Mouse (Mus musculus) fat pad, adult 2 months (tissue): ENCODE data around the gene March10.

Source experiments
- DNase-seq: peaks from one replicate; pipeline ENCODE4 v3.0.0-alpha.2; 2011; ENCODE audit warnings: low read depth, low spot score; ENCODE audit errors: extremely low read depth

Gene March10

DNA sequence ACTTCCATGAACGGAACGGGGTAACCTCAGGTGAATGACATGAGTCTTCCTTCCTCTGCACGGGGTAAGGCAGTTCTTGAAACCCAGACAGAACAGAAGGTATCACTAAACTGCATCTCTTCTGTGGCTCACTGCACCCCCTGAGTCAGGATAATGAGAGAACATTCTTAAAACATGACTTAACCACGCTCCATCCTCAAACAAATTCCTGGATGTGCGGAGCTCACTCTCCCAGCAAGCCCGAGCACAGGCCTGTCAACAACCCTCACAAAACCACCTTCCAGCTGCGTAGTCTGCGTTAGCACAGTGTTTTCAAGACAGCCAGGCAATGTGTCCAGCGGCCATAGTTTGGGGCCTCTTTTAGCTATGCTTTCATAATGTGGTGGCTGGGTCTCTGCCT, 10.7 kb upstream of the March10 start:
- no peak for DNase-seq

DNA sequence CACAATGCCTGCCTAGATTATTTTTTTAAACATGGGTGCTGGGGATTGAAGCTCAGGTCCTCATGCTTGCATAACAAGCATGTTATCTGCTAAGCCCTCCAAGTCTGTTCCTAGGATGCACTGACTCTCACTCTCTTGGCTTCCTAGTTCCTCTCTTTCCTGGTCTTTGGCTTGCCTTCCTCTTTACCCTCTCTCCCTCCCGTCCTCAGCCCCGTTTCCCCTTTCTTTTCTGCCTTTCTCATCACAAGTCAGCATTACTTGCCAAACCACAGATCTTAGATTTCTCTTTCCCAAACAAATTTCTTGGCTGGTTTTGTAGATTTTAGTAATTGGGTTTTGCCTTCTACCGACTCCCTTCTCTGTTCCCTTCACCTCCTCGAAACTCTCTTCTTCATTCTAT, 10.2 kb upstream of the March10 start:
- no peak for DNase-seq

DNA sequence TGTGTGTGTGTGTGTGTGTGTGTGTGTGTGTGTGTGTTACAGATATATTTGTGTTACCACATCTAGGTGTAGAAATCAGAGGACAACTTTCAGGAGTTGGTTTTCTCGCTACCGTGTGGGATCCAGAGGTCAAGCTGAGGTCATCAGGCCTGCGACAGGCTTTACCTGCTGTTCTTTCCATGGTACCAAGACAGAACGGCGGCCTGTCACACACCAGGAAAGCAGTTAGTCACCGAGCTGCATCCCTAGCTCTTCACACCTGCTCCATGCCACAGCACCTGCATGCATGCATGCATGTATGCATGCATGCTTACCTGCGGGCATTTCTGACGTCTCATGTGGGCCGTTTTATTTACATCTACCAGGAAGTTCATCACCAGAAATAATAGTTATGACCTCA, 9.0 kb upstream of the March10 start:
- DNase-seq = no peak

GRCm38 (mm10) chr11:105464430-105464967, 8.0 kb upstream of the March10 start:
- DNase-seq = no peak

GRCm38 (mm10) chr11:105459900-105460299, 3.4 kb upstream of the March10 start:
- DNase-seq = no peak

GRCm38 (mm10) chr11:105457041-105457440, 506 bp upstream of the March10 start:
- DNase-seq = no peak

DNA sequence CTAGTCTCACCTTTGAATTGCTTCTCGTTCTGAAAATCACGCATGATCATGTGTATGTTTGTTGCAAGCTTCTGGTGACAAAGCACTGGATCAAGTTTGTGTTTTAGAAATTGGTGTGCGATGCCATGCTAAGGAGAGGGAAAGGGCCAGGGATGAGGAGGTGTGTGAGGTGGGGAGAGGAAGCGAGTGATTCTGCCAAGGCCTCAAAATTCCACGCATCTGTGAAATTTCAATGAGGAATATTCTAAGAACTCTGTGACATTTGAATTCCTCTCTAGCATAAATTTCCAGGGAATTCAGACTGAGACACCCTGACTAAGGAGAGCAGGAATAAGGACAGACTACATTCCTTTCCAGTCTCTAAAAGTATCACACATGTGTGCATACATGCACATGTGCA, 1.4 kb downstream of the March10 start:
- no peak for DNase-seq

DNA sequence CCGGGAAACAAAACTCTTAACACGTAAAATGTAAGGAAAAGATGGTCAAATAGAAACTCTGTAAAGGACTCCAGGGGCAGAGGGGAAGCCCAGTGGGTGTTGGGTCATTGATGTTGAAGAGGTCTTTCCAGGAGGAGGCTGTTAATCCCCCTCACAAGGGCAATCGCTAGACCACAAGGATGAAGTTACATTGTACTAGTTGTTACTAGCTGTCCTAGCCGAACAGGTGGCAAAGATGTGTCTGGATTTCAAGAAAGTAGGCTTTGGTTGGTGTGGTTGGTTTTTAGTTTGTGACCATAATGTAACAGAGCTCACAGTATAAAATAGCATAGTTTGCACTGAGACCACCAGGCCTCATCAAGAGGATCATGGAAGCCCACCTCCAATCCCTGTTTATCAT, 3.5 kb downstream of the March10 start:
- no peak for DNase-seq

- DNase-seq = no peak
These were observed 4.0 kb downstream of the March10 start for GRCm38 (mm10) chr11:105452504-105452903.

- DNase-seq = no peak
These were observed 4.9 kb downstream of the March10 start for GRCm38 (mm10) chr11:105451553-105452135.

GRCm38 (mm10) chr11:105449581-105450315, 6.8 kb downstream of the March10 start:
- no peak for DNase-seq

DNA sequence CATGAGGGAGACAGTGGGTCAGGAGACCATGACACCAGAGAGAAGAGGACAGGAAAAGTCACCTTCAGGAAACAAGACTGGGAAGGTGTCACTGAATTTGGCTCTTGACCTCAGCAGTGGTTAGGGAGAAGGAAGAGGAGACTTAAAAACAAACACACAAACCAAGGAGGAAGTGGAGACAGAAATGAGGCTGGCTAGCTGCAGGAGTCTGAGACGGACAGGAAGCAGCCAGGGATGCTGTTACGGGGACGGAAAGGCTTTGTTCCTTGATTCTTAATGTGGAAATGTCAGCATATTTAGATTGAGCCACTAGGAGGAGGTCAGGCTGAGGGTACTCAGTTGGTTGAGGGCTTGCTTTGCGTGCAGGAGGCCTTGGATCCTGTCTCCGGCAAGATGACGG, 8.9 kb downstream of the March10 start:
- no peak for DNase-seq

DNA sequence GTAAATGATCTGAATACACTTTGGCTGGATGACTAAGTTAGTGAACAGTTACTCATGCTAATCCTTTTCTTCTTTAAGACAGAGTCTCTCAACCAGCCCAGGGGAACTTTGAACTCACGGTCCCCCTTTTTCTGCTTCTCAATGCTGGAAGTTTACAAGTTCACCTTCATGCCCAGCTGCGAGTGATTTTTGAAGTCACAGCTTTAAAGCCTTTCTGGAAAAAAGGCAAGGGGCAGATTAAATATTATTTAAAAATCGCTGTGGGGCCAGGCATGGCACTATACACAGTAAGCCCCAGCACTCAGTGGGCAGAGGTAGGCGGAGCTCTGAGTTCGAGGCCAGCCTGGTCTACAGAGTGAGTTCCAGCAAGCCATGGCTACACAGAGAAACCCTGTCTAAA, 10.3 kb downstream of the March10 start:
- no peak for DNase-seq

- DNase-seq = no peak
These were observed 10.8 kb downstream of the March10 start for GRCm38 (mm10) chr11:105445741-105446140.

DNA sequence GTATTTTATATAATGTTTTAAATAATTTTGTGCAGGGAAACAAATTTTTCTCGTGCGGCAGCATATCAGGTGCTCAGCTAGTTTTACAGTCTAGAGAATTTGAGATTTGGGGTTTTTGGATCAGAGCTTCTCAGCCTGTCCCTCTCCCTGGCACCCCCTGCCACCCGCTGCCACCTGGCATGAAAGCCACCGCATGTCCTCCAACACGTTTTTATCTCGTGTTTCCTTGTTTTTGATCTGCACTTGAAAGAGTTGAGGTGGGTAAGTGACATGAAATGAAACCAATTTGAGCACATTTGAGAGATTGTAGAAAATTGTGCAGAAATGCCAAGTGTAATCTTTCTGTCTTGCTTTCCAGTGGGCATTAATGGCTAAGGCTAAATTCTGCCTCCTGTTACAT, 11.6 kb downstream of the March10 start:
- DNase-seq = no peak

GRCm38 (mm10) chr11:105443505-105443904, 13.0 kb downstream of the March10 start:
- no peak for DNase-seq

GRCm38 (mm10) chr11:105439796-105440195, 16.7 kb downstream of the March10 start:
- no peak for DNase-seq

DNA sequence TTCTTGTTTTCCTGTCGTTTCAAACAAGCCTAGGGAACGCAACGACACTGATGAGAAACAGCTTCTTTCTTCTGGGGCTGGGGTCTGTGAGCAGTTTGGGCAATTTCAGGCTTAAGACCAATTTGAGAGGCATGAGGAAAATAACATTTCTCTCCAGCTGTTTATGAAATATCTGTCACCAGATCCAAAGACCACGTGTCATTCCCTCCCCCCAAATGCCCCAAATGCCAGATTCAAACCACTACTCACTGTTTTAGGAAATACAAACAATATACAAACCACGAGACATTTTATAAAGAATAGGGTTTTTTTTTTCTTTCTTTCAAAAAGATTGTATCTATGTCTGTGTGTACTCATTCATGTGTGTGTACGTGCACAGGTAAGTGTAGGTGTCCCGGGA, 17.6 kb downstream of the March10 start:
- no peak for DNase-seq

- no peak for DNase-seq
These were observed 30.1 kb downstream of the March10 start for GRCm38 (mm10) chr11:105426441-105426840.

GRCm38 (mm10) chr11:105424643-105425042, 31.9 kb downstream of the March10 start:
- no peak for DNase-seq

DNA sequence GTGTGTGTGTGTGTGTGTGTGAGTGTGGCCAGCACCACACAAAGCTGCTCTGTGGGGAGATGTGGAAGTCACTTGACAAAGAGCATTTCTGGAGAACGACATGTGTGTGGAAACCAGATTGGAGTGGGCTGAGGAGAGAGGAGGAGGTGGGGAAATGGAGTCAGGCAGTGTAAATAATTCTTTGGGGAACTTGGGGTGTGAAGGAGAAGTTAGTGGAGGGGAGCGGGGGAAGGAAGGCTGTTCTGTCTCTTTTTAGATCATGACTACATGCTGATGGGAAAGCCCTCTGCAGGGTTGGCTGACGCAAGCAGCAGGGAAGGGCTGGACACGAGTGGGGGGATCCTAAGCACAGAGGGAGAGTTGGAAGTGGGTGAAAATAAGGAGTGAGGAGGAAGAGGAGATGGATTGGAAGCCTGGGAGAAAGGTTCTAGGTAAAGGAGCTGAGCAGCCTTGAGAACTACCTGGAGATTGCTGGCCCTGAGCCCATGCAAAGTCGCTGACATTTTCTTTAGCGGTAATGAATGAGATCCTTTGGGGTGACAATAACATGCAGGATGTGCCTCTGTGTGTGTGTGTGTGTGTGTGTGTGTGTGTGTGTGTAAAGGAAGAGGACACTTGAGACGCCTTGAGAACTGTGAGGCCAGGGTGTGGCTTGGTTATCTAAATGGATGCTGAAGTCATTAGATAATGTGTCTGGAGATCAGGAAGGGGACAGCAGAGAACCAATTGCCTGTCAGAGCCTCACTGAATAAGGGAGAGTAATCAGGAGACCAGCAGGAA, 35.7 kb downstream of the March10 start:
- DNase-seq = no peak

- no peak for DNase-seq
These were observed 36.6 kb downstream of the March10 start for GRCm38 (mm10) chr11:105419946-105420345.
